Mouse (Mus musculus) small intestine, adult 2 months (tissue): Measurements from ENCODE around the gene Gsdme. TPM values are rescaled to one million over a fixed set of nuclear protein-coding genes. Genes with fewer than 3 reads are reported as not detected.

Experiments used
- H3K27ac ChIP-seq: fragments of 200-500 bp; 2 replicates; pipeline ENCODE4 v1.5.1; 2012; ENCODE audit warnings: low read depth, low read length, control low read depth, inconsistent platforms; ENCODE audit not compliant: insufficient read depth
- H3K27me3 ChIP-seq: fragments of 200-500 bp; 2 replicates; pipeline ENCODE4 v1.6.1; 2012; ENCODE audit warnings: mild to moderate bottlenecking, moderate library complexity, low read length, inconsistent platforms; ENCODE audit not compliant: control insufficient read depth, insufficient read depth
- H3K36me3 ChIP-seq: fragments of 200-500 bp; 2 replicates; pipeline ENCODE4 v1.6.1; 2012; ENCODE audit warnings: mild to moderate bottlenecking, low read length, control low read depth, inconsistent platforms; ENCODE audit not compliant: control insufficient read depth, insufficient read depth
- H3K4me1 ChIP-seq: fragments of 200-500 bp; 2 replicates; pipeline ENCODE4 v1.6.1; 2012; ENCODE audit warnings: low read length, inconsistent platforms, mixed read lengths; ENCODE audit not compliant: control insufficient read depth, insufficient read depth, insufficient read length
- H3K4me3 ChIP-seq: fragments of 200-500 bp; 2 replicates; pipeline ENCODE4 v1.5.1; 2012; ENCODE audit warnings: low read depth, mild to moderate bottlenecking, control low read depth, inconsistent platforms, low read length, moderate library complexity
- CTCF ChIP-seq: fragments of 200-500 bp; IDR thresholded peaks from 2 replicates; pipeline ENCODE4 v1.5.1; 2012; ENCODE audit warnings: low read depth, mild to moderate bottlenecking, control low read depth, inconsistent platforms, low read length, moderate library complexity, mixed read lengths; ENCODE audit not compliant: insufficient replicate concordance, insufficient read length; ENCODE audit errors: extremely low read depth
- POLR2A ChIP-seq: fragments of 200-500 bp; IDR thresholded peaks from 2 replicates; pipeline ENCODE4 v1.6.1; 2012; ENCODE audit warnings: low read depth, mild to moderate bottlenecking, control low read depth, inconsistent platforms, low read length, moderate library complexity
- WGBS: fragments of 180-500 bp; shearing (Covaris S2); methylation state at CpG from one replicate; pipeline ENCODE4 v1.1.7; 2018; 5-methylcytosine and 5-hydroxymethylcytosine counted together
- polyA plus RNA-seq: library from polyadenylated mRNA; depleted of rRNA; stranded (reverse); fragments of >200 nt; gene quantifications from 2 replicates; pipeline ENCODE4 v1.2.3, GENCODE M21; 2012; rRNA removed

Gene Gsdme
- polyA plus RNA-seq, 1 experiment, result 27.8 TPM

DNA sequence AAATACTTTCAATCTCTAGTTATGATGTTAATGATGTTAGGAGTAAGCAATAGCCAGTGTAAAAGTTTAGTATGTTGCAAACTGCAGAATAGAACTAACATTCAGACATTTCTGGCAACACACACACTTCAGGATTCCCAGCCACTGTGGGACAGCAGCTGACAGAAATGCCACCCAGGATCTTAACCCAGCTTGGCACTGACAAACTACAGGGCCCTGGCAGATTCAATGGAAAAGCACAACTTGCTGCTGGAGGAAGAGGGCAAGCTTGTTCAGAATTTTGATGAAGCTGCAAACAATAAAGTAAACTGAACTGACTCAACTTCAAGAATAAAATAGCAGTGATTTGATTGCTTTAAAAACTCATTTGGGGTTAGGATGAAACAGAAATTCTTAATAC lies 93.9 kb downstream of the Gsdme start:
- no peaks in the 10 kb centered on the region for H3K27me3 ChIP-seq
- TF ChIP-seq POLR2A, result no peak
- H3K27ac ChIP-seq, result no peak overlapping the region
- no peaks in the 10 kb centered on the region for H3K4me1 ChIP-seq
- no peak overlapping the region for H3K4me3 ChIP-seq
- no peaks in the 10 kb centered on the region for H3K36me3 ChIP-seq

DNA sequence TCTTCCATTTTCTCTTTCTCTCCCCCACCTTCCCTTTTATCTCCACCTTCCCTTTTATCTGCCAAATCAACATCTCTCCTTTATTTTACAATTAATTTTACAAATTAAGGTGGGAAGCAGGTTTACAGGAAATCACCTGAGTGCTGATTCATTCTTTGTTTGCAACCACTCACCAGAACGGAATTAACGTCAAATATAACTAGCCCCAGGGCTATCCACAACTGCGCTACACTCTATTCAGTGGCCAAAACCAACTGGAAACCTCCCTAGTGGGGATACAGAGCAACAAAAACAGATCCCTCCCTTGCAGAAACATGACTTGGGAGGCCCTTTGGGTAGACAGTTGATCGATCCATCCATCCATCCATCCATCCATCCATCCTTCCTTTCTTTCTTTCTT lies 94.8 kb downstream of the Gsdme start:
- TF ChIP-seq CTCF (no peak), POLR2A (no peak)
- no peaks in the 10 kb centered on the region for H3K36me3 ChIP-seq
- no peak overlapping the region for H3K27ac ChIP-seq
- WGBS, result 91% methylated on average over 4 of the region's 4 CpGs
- no peaks in the 10 kb centered on the region for H3K27me3 ChIP-seq
- no peak overlapping the region for H3K4me3 ChIP-seq
- H3K4me1 ChIP-seq, result no peaks in the 10 kb centered on the region

DNA sequence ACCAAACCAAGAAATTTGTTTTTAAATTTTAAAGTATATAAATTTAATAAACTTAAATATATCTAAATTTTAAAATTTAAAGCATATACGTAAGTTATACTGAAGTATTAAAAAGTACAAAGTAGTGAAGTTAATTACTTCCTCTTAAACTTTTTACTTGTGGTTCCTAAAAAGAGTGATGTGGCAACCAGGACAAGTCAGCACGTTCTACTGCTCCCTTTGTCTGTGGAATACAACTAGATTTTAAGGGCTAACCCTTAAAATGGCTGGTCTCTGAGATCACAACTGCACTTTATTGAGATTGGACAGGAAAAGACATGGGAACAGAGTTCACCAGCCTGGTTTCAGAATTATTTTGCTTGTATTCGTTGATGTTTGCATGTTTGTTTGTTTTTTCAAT lies 100.6 kb downstream of the Gsdme start:
- Histone ChIP-seq H3K27me3 (no peaks in the 10 kb centered on the region), H3K27ac (no peak overlapping the region), H3K4me1 (no peaks in the 10 kb centered on the region), H3K36me3 (peaks cover 2% of the 10 kb centered on the region; the same call in 1 of the 2 replicates), H3K4me3 (no peak overlapping the region)
- TF ChIP-seq CTCF (no peak), POLR2A (no peak)
- 78% methylated on average over 3 of the region's 3 CpGs for WGBS

DNA sequence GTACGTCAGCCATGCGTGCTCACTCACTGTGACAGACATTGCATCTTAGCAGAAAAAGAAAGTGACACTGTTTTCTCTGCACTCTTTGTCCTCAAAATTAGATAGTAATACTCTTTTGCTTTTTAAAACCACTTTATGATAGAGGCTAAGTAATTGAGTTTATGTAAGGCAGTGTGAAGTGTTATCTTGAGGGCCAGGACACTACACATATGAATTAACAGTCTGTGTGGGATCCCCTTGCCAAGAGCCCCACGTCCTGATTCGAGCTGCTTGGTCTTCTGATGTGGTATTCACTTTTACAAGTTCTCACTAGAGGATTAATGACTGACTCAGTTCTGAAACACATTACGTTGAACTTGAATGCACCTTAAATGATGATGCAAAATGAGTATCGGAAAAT lies 103.8 kb downstream of the Gsdme start:
- Histone ChIP-seq H3K36me3 (peaks cover 2% of the 10 kb centered on the region; the same call in 1 of the 2 replicates), H3K4me3 (no peak overlapping the region), H3K4me1 (no peaks in the 10 kb centered on the region), H3K27ac (no peak overlapping the region), H3K27me3 (no peaks in the 10 kb centered on the region; the same call in 1 of the 2 replicates)
- WGBS, result 90% methylated on average over 6 of the region's 6 CpGs
- no peak for TF ChIP-seq CTCF
- TF ChIP-seq POLR2A, result no peak

DNA sequence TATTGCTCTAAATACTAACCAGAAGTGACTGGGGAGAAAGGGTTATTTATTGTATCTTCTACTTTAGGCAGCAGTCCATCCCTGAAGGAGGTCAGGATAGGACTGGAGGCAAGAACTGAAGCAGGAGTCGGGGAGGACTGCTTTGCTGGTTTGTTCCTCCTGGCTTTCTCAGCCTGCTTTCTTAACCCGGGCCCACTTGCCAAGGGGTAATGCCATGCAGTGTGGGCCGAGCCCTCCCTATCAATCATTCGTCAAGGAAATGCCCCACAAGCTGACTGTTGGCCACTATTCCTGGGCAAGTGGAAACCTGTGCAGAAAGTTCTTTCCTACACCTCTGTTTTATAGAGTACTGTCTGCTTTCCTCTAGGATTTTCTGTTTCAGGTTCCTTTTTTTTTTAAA lies 114.3 kb downstream of the Gsdme start:
- no peak overlapping the region for H3K4me3 ChIP-seq
- peaks cover 4% of the 10 kb centered on the region; the same call in 1 of the 2 replicates for H3K4me1 ChIP-seq
- H3K27ac ChIP-seq, result no peak overlapping the region
- no peaks in the 10 kb centered on the region for H3K27me3 ChIP-seq
- H3K36me3 ChIP-seq, result peaks cover 1% of the 10 kb centered on the region; the same call in 1 of the 2 replicates
- 85% methylated on average over 4 of the region's 4 CpGs for WGBS
- no peak for TF ChIP-seq POLR2A
- TF ChIP-seq CTCF, result no peak

DNA sequence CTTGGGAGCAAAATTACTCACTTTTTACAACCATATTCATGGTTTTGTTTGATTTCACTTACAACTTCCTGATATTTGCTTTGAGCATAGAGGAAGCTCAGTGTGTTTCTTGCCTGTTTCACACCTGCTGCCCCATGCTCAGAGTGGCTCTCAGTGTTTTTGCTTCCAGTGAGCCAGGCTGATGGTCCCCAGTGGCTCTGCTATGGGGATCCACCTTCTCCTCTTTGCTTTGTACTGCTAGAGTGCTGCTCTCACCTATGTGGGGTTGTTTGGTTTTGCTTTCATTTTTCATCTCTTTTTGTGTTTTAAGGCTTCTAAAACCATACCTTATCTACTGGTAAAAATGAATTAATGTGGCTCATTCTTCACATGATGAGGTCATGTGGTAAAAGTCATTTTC lies 117.5 kb downstream of the Gsdme start:
- Histone ChIP-seq H3K27ac (no peak overlapping the region), H3K4me1 (peaks cover 4% of the 10 kb centered on the region; the same call in 1 of the 2 replicates), H3K36me3 (peaks cover 1% of the 10 kb centered on the region; the same call in 1 of the 2 replicates), H3K4me3 (no peak overlapping the region), H3K27me3 (no peaks in the 10 kb centered on the region)
- TF ChIP-seq CTCF (no peak), POLR2A (no peak)

DNA sequence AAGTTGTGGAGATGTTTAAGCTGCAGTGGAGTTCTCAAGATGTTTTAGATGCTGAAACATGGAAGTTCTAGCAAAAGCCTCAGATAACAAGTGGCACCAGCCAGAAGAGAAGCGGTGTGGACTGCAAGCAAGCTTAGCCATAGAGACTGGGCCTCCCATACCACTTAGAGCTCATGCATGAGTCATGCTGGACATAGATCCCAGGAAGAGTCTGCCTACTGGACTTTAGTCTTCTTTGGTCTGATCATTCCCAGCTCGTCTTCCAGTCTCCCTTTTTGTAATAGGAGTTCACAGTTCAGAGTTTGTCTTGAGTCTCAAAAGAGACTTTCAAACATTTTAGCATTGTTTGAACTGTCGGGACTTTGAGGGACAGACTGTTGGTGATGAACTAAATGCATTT lies 124.1 kb downstream of the Gsdme start:
- Histone ChIP-seq H3K4me3 (no peak overlapping the region), H3K4me1 (peaks cover 6% of the 10 kb centered on the region; the same call in 1 of the 2 replicates), H3K27ac (no peak overlapping the region), H3K36me3 (no peaks in the 10 kb centered on the region), H3K27me3 (no peaks in the 10 kb centered on the region)
- 40% methylated on average over 3 of the region's 3 CpGs for WGBS
- no peak for TF ChIP-seq POLR2A
- TF ChIP-seq CTCF, result no peak

Other genes with a start within 250 kb of the Gsdme start
- 1.2 and 3.5 TPM in 2 replicates for gene Mpp6, start 153.6 kb downstream of the Gsdme start, polyA plus RNA-seq
- 6.8 and 13.9 TPM in 2 replicates for gene Osbpl3, start 192.3 kb upstream of the Gsdme start, polyA plus RNA-seq